Mouse (Mus musculus) ovary, postnatal 10 days (tissue): ENCODE results near the gene Ldlrap1.

ENCODE experiments used
- DNase-seq: peaks from one replicate; pipeline ENCODE4 v3.0.0; 2022; ENCODE audit warnings: low spot score

Gene Ldlrap1

DNA sequence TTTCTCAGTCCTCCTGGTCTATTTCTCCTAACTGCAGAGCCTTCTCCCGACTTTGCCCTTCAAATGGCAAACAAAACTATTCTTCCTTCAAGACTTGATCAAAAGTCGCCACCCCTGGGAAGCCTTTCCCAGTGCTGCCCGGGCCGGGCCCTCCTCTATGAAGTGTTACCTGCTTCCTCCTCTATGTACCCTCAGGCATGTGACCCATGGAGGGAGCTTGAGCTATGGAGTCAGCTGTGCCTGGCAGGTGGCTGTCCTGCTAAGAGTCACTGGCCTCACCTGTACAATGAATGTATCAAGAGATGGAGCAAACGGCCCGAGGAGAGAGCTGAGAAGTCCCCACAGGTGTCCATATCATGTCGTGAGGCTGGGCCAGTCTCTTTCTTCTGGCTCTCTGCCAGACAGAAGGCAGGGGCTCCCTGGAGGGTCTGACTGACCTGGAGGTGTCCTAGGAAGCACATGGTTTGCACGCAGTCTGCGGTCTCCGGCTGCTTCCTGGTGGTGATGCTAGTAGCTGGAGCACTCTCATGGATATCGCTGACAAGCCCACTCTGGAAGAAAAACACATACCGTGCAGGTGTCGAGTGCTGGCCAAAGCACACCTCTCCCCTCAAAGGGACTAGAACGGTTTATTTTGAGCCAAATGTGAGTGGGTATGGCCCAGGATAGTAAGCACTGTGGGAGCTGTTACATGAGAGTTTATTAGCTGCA, 7.6 kb upstream of the Ldlrap1 start:
- no peak for DNase-seq

GRCm38 (mm10) chr4:134774126-134774525, 6.3 kb upstream of the Ldlrap1 start:
- no peak for DNase-seq

DNA sequence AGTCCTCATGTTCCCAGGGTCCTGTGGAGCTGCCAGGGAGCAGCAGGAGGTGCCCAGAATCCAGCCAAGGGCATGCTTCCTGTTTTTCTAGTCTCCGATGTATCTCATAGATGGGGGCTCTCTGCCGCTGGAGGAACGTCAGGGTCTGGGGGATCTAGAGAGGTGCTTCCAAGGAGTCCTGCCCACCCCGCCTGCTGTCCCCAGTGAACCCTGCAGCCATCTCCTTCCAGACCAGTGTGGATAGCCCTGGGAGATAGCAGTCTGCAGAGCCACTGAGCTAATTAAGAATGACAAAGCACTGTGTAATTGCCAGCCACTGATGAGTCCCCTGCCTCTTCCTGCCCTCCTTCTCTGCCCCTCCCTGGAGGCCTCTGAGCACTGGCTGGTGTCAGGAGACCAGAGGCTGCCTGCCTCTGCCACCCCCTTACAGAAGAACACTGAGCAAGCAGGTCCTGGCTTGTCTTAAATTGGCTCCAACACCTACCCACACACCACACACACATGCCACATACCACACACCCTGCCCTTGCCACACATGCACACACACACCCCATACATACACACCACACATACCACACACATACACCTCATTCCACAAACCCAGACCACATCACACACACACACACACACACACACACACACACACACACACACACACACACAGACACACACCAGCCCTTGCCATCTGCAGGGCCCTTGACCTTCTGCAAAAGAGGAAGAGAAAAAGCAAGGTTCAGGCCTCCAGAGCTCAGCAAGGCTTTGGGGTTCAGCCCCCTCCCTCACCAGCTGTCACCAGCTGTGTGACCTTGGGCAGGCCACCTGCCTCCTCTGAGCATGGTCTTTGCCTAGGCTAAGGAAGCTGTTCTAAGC, 5.2 kb upstream of the Ldlrap1 start:
- no peak for DNase-seq

GRCm38 (mm10) chr4:134769891-134770290, 2.1 kb upstream of the Ldlrap1 start:
- DNase-seq = no peak

DNA sequence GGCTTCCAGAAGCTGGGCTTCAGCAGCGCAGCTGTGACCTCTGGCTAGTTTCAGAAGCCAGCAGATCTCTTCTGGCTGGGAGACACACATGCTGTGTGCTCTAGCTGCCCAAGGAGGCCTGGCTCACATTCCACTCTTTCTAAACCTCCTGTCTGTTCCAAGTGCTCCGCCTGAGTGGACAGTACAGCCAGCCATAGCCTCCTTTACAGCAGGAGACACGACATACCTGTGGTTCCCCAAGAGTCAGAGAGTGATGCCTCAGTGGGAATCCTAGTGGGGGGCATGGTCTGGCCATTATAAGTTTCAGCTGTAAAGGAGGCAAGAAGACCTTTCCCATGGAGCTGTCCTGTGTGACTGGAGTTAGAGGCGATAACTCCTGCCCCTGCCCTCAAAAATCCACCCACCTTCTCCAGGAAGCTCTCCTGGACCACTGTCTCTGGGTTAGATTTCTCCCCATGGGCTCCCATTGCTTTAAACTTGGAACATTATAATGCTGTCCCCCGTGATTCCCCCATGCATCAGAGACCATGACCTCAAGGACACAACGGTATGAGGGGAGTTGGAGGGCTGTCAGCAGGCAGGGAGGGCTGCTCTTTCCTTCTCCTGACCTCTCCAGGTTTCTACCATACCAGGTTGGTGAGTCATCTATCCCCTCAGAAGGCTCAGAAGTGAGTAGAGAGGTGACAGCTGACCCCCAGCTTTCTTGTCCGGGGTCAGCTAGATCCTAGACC, 1.4 kb upstream of the Ldlrap1 start:
- DNase-seq = no peak

DNA sequence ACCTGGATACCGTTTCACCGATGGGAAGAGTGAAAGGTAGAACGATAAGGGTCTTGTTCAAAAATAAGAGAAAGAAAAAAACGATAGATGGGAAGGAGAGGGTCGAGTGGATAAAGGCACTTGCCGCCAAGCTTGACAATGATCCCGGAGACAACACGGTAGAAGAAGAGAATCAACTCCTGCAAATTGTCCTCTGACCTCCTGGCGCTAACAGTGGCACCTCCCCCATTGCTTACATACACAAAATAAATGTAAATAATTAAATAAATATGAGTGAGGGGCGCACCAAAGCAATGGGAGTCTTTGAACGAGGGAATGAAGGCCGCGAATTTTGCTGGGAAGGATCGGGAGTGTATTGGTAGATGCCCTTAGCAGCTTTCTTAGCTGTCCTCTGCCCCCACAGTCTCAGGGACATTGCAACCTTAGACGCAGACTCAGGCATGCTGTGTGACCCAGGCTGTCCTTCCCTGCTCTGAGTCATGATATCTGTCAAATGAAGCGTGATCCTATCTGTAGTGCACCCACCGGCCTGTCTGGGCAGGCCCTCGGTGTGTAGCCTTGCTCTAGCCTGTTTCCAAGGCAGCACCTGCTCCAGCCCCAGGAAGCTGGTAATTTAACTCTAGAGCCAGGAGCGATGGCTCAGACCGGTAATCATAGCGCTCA, 533 bp upstream of the Ldlrap1 start:
- DNase-seq = no peak

DNA sequence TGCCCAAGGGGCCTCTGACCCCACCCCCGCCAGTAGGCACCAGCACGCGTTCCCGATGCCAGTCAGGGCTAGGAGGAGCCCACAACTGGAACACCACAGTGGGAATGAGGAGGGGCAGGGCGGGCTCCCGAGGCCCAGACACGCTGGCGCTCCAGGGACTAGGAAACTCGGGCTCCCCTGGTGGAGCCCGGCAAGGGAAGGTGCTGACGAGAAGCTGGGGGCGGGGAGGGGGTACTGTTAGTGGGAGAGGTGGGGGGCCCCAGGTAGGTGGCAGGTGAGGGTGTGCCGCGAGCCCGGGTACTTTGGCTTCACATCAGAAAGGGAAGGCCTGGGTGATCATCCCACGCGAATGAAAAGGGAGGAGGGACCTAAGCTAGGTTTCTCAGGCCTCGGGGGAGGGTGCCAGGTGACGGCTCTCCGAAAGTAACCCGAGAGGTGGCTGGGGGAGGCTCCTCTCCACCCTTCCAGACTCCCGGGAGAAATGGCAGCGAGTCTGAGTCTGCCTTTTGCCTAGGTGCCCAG, 859 bp downstream of the Ldlrap1 start:
- DNase-seq = peak; percentile 39

DNA sequence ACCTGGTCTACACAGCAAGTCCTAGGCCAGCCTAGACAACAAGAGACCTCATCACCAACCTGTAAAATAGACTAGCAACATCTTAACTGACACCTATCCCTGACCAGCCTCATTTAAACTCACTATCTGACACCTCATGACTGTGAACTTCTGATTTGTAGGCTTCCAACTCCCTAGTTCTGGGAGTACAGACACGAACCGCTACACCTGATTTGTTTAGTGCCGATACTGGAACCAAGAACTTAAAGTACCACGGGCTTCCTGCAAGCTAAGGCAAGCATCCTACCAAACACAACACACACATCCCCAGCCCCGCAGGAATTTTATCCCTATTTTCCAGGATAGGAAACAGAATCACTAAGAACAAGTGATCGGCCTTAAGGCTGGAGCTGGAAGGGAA, 1.5 kb downstream of the Ldlrap1 start:
- DNase-seq = no peak

DNA sequence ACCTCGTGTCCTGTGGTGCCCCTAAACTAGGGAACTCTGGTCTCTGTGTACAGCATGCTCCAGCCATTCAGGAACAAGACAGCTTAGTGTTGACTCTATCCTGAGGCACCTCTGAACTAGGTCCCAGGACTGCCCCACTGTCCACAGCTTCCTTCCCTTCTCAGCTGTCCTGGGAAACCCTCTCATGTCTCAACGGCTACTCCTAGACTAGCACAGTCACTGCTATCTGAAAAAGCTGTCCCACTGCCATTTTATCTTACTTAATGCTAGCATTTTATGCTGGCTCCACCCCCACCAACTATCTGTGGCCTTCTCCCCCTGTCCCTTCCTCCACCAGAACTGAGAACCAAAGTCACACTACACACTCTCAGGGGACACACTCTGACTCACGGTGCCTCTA, 3.5 kb downstream of the Ldlrap1 start:
- no peak for DNase-seq

- no peak for DNase-seq
Observed at GRCm38 (mm10) chr4:134762360-134762759, 5.5 kb downstream of the Ldlrap1 start.

GRCm38 (mm10) chr4:134760793-134761201, 7.0 kb downstream of the Ldlrap1 start:
- DNase-seq = peak; percentile 50

- DNase-seq = no peak
Observed at GRCm38 (mm10) chr4:134760281-134760680, 7.5 kb downstream of the Ldlrap1 start.

GRCm38 (mm10) chr4:134759564-134759963, 8.3 kb downstream of the Ldlrap1 start:
- DNase-seq = no peak

- DNase-seq = no peak
Observed at GRCm38 (mm10) chr4:134758922-134759321, 8.9 kb downstream of the Ldlrap1 start.

- no peak for DNase-seq
Observed at GRCm38 (mm10) chr4:134758367-134758766, 9.5 kb downstream of the Ldlrap1 start.

- no peak for DNase-seq
Observed at GRCm38 (mm10) chr4:134756953-134757352, 10.9 kb downstream of the Ldlrap1 start.

DNA sequence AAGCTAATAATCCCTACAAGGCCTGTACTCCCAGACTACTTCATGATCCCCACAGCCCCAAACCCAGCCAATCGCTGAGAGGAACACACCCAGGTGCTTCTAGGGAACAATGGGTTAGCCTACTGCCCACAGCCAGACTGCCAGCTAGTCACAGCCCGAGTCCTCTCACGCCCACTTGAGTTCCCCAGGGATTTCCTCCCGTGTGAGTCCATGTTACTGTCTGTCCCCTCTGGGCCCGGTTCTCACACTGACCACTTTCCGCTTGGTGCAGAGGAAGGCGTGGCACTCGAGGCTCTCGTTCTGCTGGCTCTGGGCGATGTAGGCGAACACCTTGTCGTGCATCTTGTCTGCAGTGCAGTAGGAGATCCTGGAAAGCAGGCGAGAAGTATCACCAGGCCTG, 12.9 kb downstream of the Ldlrap1 start:
- no peak for DNase-seq

- DNase-seq = no peak
Observed at GRCm38 (mm10) chr4:134754371-134754770, 13.5 kb downstream of the Ldlrap1 start.

DNA sequence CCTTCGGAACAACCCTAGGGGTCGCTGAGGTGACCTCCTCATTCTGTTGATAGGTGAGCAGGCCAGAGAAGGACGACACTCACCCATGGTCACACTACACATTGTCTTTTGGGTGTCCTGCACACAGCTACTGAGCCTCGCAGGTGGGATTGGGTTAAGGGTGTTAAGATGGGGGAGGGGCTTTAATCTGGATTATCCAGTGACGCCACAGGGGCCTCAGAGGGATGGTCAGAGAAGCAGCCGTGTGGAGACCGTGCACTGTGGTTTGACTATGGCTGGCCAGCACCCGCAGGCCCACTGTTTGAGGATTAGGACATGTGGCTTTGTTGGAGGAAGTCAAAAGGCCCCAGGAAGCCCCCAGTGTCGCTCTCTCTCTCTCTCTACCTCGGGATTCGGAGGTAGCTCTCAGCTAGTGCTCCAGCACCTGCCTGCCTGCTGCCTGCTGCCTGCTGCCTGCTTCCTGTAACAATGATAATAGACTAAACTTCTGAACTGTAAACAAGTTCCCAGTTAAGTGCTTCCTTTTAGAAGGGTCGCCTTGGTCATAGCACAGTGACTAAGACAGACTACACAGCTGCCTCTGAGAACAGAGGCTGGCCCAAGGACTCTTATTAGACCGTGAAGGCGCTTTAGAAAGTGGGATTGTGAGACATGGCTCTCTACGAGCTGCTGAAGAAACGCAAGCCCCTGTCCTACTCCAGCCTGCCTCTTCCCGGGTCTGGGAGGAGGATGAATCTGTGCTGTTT, 14.1 kb downstream of the Ldlrap1 start:
- no peak for DNase-seq

DNA sequence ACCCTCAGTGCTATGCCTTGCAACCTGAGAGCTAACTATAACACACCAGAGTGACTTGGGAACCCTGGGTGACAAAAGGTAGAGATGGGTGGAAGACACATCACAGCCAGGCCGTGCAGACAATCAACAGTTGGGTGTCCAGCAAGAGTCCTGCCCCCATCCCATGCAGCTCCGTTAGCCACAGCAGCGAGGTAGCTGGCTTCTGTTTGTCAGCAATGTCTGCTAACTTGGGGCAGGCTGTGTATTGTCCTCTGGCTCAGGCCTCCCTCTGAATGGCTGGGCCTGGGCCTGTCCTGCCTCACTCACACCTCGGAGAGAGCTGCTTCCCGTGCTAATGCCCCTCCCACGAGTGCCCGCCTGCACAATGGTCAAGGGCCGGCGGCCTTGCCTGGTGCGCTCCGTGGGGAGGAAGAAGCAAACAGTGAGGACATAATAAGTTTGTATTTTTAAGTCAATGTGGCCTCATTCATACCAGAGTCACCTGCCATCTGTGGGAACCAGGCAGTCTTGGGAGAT, 14.9 kb downstream of the Ldlrap1 start:
- no peak for DNase-seq
